Mouse (Mus musculus): ENCODE results near the gene Rapgef6.

DNA sequence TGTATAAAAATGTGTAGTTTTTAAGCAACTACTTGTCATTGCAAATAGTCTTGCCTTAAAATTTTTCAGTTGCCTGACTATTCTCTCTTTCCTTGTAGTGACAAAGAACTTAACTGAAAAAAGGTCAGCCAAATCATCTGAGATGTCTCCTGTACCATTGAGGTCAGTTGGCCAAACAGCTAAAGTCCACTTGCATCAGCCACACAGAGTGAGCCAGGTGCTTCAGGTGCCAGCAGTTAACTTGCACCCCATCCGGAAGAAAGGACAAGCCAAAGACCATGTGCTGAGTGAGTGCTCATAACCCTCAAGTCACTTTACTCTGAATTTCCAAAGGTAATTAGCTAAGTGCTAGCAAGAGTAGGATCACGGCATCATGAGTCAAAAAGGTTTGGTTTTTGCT is 156.5 kb downstream of the Rapgef6 start:
- no peak for TF ChIP-seq CTCF (IDR thresholded peaks at IDR 0.05; ENCODE audit: low read depth, low read length)
- TF ChIP-seq POLR2A (IDR thresholded peaks at IDR 0.05; ENCODE audit: extremely low read depth, insufficient read depth, low read length), result no peak
